Mouse (Mus musculus): ENCODE measurements around the gene Shc3. TPM values are rescaled to one million over a fixed set of nuclear protein-coding genes. Genes with fewer than 3 reads are reported as not detected.

Gene Shc3
- polyA plus RNA-seq (2017; shearing (Covaris generic)): not detected

GRCm38 (mm10) chr13:51568911-51569684 is at the start of gene Shc3:
TSS of gene Shc3 (minus strand) at chr13:51569419.

DNA sequence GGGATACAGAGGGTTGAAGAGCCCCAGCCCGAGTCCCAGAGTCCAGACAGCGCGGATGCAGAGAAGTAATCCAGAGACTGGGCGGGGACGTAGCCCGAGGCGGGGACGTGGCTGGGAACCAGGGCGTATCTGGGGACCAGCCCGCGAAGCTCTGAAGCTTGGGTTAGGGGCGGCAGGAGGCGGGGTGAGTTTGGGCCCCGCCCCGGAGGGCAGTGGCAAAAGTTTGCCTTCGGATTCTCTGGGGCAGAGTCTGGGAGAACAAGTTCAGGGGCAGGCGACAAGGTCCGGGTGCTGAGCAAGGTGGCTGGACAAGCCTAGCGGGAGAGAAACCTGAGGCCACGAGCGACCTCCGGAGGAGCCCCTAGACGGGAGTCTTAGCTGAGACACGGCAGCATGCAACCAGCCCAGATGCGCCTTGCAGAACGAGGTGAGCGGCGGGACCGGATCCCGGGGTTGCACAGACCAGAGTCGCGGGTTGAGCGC is 160.7 kb downstream of the Shc3 start, which contains the start of gene S1pr3:
Gene S1pr3, plus strand, starts transcription at position 121 of the 483 bp plus-strand sequence.

Other genes with a start within 250 kb of the Shc3 start
- 0.07 TPM for gene S1pr3, start 160.8 kb downstream of the Shc3 start, polyA plus RNA-seq (2017; shearing (Covaris generic))
- gene Cks2, start 75.8 kb upstream of the Shc3 start, polyA plus RNA-seq (2017; shearing (Covaris generic)): 32.6 TPM
- 50.3 TPM for gene Secisbp2, start 82.3 kb upstream of the Shc3 start, polyA plus RNA-seq (2017; shearing (Covaris generic))
- 130 TPM for gene Sema4d, start 224.3 kb upstream of the Shc3 start, polyA plus RNA-seq (2017; shearing (Covaris generic))

Data from CD4-positive, CD25-positive, alpha-beta regulatory T cell, adult 9 weeks (primary cell).